Mouse (Mus musculus) erythroblast, embryonic 14.5 days (primary cell): ENCODE measurements around the gene Cxcr4.

ENCODE experiments used
- GATA1 ChIP-seq: IDR thresholded peaks from 2 replicates; pipeline ENCODE4 v1.6.1; 2012; ENCODE audit warnings: low read length, inconsistent platforms, mixed read lengths
- TAL1 ChIP-seq: IDR thresholded peaks from 3 replicates; pipeline ENCODE4 v1.6.1; 2012; ENCODE audit warnings: low read length, inconsistent platforms, mixed read lengths

- no peak for TF ChIP-seq TAL1
- no peak for TF ChIP-seq GATA1
Measured at GRCm38 (mm10) chr1:128578454-128578853, 13.6 kb downstream of the Cxcr4 start.
